Mouse (Mus musculus): ENCODE results near the gene Dus1l.
"Not testable (repeated sequence)": the region's sequence is repeated elsewhere in the genome, so short reads cannot be mapped to it uniquely, and the experiment has no call there.

Gene Dus1l

DNA sequence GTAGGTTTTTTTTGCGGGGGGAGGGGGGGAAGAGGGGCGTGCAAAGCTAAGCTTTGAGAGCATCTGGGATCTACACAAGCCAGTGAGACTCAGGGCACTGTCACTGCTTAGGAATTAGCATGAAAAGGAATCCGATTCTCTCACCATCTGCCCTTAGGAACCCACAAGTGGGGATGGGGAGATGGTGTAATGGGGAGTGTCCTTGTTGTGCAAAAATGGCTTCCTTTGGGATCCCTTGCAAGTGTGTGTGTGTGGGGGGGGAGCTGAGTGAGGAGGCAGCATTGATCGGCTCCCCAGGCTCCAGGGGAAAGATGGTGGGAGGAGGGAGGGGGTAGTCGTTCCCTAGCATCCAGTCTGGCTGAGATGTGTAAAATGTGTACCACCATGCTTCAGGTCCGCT is 19.1 kb downstream of the Dus1l start:
- DNase-seq (ENCODE audit: low read depth): no peak

DNA sequence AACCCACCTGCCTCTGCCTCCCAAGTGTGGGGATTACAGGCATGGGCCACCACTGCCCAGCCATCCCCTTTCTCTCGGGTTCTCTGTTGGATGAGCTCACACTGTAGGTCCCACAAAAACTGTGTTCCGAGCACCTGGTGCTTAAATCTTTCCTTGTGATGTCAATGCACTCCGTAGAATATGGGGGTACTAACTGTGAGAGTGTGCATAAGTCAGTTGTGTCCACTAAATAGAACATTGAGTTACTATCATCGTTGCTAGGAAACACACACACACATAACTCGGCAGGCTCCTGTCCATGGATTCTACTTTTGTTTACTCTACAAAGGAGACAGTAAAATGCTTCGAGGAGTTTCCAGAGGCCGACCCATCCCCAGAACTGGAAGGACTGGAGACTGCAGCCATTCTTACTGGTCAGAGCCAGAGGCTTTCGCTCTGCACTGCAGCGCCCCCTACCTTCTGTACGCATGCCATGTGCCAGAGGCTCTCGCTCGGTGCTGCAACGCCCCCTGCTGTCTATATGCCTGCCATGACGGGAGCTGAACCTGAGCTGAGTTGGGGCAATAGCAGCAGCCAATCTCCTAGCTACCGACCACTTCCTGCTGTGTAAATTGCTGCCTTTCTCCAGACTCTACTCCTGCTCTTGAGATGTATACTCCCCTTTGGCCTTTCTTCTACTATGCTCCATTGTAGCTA is 20.3 kb downstream of the Dus1l start:
- peak; percentile 96 for DNase-seq (ENCODE audit: low read depth)

DNA sequence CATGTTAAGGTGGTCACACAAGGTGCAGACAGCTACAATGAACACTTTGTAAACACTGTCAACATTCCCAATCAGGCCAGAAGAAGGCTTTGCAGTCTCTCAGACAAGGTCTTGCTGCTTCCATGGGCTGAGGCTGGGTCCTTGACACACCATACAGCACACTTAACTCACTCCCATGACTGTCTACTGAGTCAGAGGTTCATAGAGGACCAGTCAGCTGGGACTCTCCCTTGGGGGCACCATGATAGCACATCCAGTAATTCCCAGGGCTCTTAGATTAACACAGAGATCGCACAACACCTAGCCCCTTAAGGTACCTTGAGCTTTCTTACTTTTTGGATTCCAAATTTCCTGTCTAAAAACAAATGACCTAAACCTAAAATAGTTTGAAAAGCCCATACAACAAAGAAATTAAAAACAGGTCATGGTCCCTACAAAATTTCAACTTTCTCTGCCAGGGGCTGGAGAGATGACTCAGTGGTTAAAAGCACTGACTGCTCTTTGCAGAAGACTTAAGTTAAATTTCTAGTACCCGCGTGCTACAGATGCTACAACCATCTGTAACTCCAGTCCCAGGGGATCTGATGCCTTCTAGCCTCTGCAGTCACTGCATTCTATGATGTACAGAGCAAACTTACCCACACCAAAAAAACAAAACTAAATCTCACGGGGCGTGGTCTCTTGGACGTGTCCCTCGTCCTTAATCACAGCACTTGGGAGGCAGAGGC is 22.6 kb downstream of the Dus1l start:
- no peak for DNase-seq (ENCODE audit: low read depth)

DNA sequence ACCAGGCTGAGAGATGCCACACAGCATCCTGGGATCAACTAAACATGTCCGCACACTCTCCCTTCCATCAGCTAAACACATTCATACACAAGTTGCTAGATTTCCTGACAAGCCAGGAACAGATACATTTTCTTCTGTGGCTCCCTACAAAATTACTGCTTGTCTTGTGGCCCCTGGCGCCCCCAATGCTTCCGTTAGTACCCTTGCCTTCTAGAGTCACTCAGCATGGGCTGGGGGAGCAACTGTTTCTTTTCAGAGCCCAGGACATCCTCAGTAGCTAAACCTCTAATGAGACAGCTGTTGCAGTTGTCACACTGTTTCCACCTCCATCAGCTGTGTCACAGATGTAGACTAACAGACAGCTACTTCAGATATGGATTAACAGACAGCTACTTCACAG is 23.5 kb downstream of the Dus1l start:
- DNase-seq (ENCODE audit: low read depth): no peak

DNA sequence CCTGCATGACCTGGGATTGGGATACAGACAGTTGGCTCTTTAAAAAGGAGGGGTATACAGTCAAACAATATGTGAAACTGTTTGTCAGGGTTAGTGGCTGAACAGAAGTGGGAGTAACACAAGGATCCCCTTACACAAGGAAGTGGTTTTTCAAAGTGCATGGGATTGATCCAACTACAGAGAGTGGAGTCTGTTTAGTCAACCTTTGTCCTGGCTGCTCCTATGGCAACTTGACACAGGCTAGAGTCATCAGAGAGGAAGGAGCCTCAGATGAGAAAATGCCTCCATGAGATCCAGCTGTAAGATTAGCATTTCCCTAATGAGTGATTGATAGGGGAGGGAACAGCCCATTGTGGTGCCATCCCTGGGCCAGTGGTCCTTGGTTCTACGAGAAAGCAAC is 28.0 kb downstream of the Dus1l start:
- DNase-seq (ENCODE audit: low read depth): no peak

DNA sequence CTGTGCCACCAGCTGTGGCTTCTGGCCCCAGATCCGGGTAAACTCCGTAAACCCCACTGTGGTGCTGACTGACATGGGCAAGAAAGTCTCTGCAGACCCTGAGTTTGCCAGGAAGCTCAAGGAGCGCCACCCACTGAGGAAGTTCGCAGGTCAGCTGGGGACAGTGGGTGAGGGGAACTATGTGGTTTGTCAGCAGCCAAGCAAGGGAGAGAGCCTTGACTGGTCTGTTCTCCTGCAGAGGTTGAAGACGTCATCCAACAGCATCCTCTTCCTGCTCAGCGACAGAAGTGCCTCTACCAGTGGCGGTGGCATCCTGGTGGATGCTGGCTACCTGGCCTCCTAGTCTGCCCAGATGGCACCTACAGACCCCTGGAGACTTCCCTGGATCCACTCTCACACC is 29.2 kb downstream of the Dus1l start:
- DNase-seq (ENCODE audit: low read depth): not testable (repeated sequence)

DNA sequence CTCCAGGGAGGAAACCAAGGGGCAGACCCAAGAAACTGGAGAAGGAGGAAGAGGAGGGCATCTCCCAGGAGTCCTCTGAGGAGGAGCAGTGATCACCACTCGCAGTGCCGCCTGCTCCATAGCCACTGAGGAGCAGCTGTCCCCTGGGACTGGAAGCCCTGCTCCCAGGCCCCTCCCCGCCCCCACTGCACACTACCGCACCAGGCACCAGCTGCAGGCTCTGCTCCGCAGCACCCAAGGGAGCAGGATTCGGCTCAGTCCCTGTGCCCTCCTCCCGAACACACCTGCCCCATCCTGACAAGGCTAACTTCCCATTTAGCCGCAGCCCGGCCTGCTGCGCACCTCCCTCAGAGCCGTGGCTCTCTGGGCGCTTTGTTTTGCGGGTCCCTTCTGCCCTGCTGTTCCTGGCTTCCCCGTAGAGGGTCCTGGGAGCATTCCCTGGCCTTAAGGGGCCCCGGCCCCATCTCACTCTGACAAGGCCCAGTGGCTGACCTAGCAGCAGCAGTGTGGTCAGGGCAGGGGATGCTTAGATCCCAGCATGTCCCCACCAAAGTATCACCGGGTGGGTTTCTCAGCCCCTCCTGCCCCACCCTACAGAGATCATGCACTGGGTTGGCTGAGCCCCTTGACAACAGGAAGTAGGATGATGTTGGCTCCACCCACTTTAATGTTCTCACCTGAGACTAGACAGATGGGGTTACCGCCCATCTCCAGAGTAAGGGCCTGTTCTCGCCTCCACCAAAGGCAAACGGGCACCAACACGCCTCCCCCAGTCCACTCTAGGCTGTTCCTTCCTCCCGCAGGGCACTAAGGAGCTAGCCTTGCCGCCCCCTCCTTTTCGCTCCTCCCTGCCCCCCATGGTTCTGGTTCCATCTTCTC is 32.8 kb downstream of the Dus1l start:
- DNase-seq (ENCODE audit: low read depth): not testable (repeated sequence)

DNA sequence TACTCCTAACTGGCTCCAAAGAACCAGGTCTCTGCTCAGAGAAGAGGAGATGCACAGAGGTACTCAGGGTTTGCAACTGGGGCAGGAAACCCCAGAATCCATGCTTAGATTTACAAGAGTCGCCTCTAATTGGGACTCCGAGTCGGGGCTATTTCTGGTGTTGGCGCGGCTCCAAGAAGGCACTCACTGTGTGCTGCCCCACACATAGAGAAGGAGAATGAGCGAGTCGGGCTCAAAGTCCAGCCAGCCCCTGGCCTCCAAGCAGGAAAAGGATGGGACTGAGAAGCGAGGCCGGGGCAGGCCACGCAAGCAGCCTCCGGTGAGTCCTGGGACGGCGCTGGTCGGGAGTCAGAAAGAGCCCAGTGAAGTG is 33.5 kb downstream of the Dus1l start, which contains the start of gene Hmga1b:
TSS of gene Hmga1b (plus strand) at position 123 of the 370 bp plus-strand sequence.
- not testable (repeated sequence) for DNase-seq (ENCODE audit: low read depth)

DNA sequence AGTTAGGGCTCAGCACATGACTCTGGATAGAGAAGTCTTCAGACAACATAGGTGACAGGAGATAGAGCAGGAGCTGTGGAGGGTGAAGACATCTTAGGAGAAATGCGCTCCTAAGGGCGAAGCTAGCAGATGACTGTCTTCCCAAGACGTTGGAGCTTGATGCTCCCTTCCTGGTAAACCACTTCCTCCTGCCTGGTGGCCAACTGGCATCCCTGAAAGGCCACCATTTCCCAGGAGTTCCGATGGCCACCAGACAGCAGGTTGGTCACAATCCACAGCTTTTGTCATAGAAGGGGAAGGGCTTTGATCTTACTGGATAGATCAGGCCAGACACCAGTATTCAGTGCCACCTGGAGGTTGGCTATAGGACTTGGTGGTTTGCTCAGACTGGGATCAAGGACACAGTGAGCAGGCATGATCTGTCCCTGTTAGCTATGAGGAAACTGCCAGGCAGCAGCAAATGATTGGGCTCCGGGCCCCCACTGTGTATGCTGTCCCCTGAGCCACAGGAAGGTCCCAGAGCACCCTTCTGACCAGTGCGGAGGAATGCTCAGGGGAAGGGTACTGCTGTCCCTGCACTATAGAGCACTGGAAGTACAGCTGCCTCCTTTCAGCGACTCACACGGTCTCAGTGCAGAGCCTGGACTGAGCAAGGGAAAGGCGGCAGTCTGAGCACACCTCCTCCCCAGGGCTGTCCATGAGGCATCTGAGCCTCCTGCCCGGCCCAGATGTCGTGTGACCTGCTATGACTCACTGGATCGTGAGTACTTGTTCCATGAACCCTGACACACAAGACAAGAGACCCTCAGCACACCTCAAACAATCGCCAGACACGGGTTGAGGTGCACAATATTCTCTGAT is 34.2 kb downstream of the Dus1l start:
- no peak for DNase-seq (ENCODE audit: low read depth)

DNA sequence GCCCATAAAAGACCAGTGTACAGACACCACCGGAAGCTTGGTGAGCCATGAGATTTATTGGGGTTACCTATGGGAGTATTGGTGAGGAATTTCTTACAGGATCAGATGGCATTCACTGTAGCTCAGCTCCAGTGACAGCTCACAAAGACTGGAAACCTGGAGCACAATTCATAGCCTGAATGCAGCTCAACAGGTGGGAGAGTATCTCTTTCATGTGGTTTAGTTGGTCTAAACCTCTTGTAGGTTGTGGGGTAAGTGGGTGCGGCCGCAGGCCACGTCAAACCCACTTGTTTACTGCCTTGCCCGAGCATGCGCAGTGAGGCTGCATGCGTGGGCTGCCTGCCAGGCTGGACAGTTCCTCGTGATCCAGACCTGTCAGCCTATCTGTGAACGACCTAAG is 36.0 kb downstream of the Dus1l start:
- DNase-seq (ENCODE audit: low read depth): no peak

DNA sequence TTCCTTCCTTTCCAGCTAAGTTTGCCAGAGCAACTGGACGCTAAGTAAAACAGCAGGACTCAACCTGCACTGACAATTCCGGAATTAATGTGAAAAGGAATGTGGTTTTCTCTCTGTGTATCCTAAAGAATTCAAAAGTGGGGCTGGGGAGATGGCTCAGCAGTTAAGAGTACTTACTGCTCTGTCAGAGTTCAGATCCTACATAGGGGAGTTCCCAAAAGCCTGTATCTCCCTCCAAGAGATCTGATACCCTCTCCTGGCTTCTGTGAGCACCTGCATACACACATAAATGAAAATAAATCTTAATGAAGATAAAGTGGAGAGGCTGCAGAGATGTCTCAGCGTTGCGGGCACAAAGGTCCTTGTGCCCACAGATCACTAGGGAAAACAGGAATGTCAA is 44.6 kb downstream of the Dus1l start:
- no peak for DNase-seq (ENCODE audit: low read depth)

DNA sequence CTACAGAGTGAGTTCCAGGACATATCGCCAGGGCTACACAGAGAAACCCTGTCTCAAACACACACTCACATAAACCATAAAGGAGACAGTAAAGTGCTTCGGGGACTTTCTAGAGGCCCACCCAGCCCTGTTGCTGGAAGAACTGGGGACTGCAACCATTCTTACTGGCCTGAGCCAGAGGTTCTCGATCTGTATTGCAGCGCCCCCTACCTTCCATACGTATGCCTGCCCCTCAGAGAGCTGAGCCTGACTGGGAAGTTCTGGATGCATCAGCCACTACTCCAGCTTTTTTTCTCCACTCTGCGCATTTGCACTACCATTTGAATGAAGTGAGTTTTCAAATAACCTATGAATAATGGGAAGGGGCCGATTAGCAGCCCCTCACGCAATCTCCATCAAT is 46.8 kb downstream of the Dus1l start:
- DNase-seq (ENCODE audit: low read depth): peak; percentile 70

DNA sequence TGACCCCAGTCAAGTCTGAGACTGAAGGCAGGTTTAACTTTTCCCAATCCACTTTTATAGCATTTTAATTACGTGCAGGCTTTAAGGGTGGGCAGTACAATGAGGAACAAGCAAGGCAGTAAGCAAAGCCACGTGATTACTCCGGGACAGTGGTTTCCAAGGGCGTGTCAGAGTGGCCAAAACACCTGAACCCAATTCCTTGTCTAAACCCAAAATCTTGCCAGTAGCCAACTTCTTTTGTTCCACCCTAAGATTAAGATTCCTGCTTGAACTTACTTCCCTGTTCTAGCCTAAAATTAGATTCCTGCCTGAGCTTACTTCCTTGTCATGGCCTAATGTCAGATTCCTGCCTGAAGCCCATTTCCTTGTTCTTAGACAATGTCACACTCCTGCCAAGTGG is 48.2 kb downstream of the Dus1l start:
- DNase-seq (ENCODE audit: low read depth): no peak

DNA sequence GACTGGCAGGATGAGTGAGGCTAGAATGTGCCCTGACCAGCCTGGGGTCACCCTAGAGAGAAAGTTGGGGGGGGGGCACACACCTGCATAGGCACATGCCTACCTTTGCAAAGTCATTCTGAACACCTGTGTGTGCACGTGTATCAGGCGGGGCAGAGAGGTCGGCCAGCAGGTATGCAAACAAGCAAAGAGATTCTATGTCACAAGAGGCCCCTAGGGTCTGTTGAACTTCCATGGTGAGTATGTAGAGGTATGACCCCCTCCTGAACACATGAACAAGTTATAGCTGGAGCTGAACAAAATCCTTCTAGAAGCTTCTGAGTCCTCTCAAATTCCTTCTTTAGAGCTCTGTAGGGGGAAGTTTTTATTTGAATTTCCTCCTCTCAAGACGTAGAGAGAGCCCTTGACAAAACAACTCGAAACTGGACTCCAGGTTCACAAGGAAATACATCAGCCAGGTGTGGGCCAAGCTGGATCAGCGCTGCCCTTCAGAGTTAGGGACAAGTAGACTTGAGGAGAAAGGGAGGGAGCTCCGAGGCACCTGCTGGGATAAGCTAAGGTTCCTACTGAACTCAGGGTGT is 52.0 kb downstream of the Dus1l start:
- no peak for DNase-seq (ENCODE audit: low read depth)

DNA sequence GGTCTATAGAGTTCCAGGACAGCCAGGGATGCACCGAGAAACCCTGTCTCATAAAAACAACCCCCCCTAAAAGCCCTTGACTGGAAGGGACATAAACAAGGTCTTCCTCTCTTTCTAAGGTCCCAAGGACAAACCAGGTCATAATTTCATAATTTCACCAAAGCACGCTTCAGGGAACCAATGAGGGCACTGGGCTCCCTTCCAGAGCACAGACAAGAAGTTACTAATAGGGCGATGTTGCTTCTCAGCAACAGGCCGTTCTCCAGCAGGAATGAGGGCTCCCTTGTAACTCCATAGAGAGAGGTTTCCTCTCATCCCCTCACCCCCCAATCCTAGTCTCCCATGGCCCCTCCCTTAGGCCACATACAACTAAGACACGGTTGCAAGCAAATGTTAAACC is 55.2 kb downstream of the Dus1l start:
- DNase-seq (ENCODE audit: low read depth): no peak
